In genomic region chr16:18451486-18452181, GRCm38 (mm10) we compare ENCODE assay signal across 7 mouse cellular contexts. TPM values are rescaled to one million over a fixed set of nuclear protein-coding genes. Genes with fewer than 3 reads are reported as not detected.
DNase-seq lines count a peak whose midpoint lies in the region; ATAC-seq and TF ChIP-seq lines count a peak whose summit lies in the region.

No protein-coding gene starts in this region.

- 0 out of 2 replicates have a peak, but pooled peaks have one; percentile 12 for ATAC-seq in lung, embryonic 14.5 days (ENCODE audit: insufficient read depth)
- ATAC-seq in erythroblast, adult 5-6 weeks (replicated peaks; ENCODE audit: low FRiP score, poor library complexity, severe bottlenecking): no peak

- peaks cover 9% of the 10 kb centered on the region; the same call in 1 of the 2 replicates for H3K4me1 ChIP-seq in lung, embryonic 14.5 days (ENCODE audit: insufficient read depth)

- no peaks in the 10 kb centered on the region for H3K9me3 ChIP-seq in lung, embryonic 14.5 days (ENCODE audit: low read depth, low read length)

- no peak for TF ChIP-seq CTCF in lung, embryonic 14.5 days (IDR thresholded peaks at IDR 0.05; ENCODE audit: low read depth)
- no peak for TF ChIP-seq CTCF in layer of hippocampus, adult 2 months (conservative IDR thresholded peaks at IDR 0.05)

- H3K9ac ChIP-seq in lung, embryonic 14.5 days: no peak overlapping the region

- H3K36me3 ChIP-seq in lung, embryonic 14.5 days (ENCODE audit: insufficient read depth): 0 out of 2 replicates have a peak, but pooled peaks cover under 1% of the 10 kb centered on the region

- DNase-seq in lung, embryonic 14.5 days: peak; percentile 25
- no peak for DNase-seq in lung, postnatal 25 days (ENCODE audit: low spot score)
- peak; percentile 61 to 73 for DNase-seq in cerebellum, postnatal 36 days
- peak; percentile 82 for DNase-seq in layer of hippocampus, adult 2 months (ENCODE audit: low spot score in 2 of 2)
- DNase-seq in right cerebral cortex, postnatal 14 days: peak; percentile 74
- DNase-seq in neural tube, embryonic 10.5 days (ENCODE audit: extremely low spot score, low spot score): no peak

- WGBS in lung, embryonic 14.5 days: 42% methylated on average over 9 of the region's 9 CpGs

- no peak overlapping the region for H3K4me2 ChIP-seq in lung, embryonic 14.5 days

- no peaks in the 10 kb centered on the region for H3K27me3 ChIP-seq in lung, embryonic 14.5 days (ENCODE audit: insufficient read depth, low read length)

- no peak overlapping the region for H3K4me3 ChIP-seq in lung, embryonic 14.5 days (ENCODE audit: low read depth, low read length)
- no peak overlapping the region for H3K4me3 ChIP-seq in layer of hippocampus, adult 2 months

- no peak overlapping the region for H3K27ac ChIP-seq in lung, embryonic 14.5 days (ENCODE audit: low read depth)
- peak overlapping the region; percentile 93 for H3K27ac ChIP-seq in layer of hippocampus, adult 2 months

RNA-seq across cellular contexts. Expression of gene Comt, which starts 25.0 kb away (rescaled TPM):
- 89.4 and 97.0 TPM in 2 replicates for polyA plus RNA-seq in lung, embryonic 14.5 days (2014; fragmentation: Nextera tagmentation; extraction: Ambion mirVana)
- 10 to 100 TPM; 74.6 to 75.1 TPM for total RNA-seq in layer of hippocampus, adult 2 months (2021)
- total RNA-seq in erythroblast, adult 5-6 weeks (2015; ENCODE audit: low replicate concordance): 27.9 and 29.9 TPM in 2 replicates
- total RNA-seq in erythroblast, adult 5-6 weeks (2017; ENCODE audit: low replicate concordance): 26.8 and 29.1 TPM in 2 replicates

RNA-seq across cellular contexts. Expression of gene Txnrd2, which starts 25.4 kb away (rescaled TPM):
- polyA plus RNA-seq in lung, embryonic 14.5 days (2014; fragmentation: Nextera tagmentation; extraction: Ambion mirVana): 18.7 and 21.5 TPM in 2 replicates
- total RNA-seq in layer of hippocampus, adult 2 months (2021): 10 to 100 TPM; 19.7 to 21.4 TPM
- 274 and 358 TPM in 2 replicates for total RNA-seq in erythroblast, adult 5-6 weeks (2015; ENCODE audit: low replicate concordance)
- 493 and 499 TPM in 2 replicates for total RNA-seq in erythroblast, adult 5-6 weeks (2017; ENCODE audit: low replicate concordance)

RNA-seq across cellular contexts. Expression of gene Gnb1l, which starts 46.9 kb away (rescaled TPM):
- 16.2 and 17.6 TPM in 2 replicates for polyA plus RNA-seq in lung, embryonic 14.5 days (2014; fragmentation: Nextera tagmentation; extraction: Ambion mirVana)
- 1 to 10 TPM; 5.8 to 6.0 TPM for total RNA-seq in layer of hippocampus, adult 2 months (2021)
- 2.3 and 10.6 TPM in 2 replicates for total RNA-seq in erythroblast, adult 5-6 weeks (2015; ENCODE audit: low replicate concordance)
- 0.94 and 5.6 TPM in 2 replicates for total RNA-seq in erythroblast, adult 5-6 weeks (2017; ENCODE audit: low replicate concordance)

RNA-seq across cellular contexts. Expression of gene Rtl10, which starts 47.1 kb away (rescaled TPM):
- polyA plus RNA-seq in lung, embryonic 14.5 days (2014; fragmentation: Nextera tagmentation; extraction: Ambion mirVana): 4.2 and 4.8 TPM in 2 replicates
- total RNA-seq in layer of hippocampus, adult 2 months (2021): 10 to 100 TPM in 1 of 2 experiments, 1 to 10 TPM in 1; 7.0 to 11.4 TPM
- total RNA-seq in erythroblast, adult 5-6 weeks (2015; ENCODE audit: low replicate concordance): 2.7 TPM in 1 of 2 replicates, not detected in the other
- 1.1 and 4.5 TPM in 2 replicates for total RNA-seq in erythroblast, adult 5-6 weeks (2017; ENCODE audit: low replicate concordance)

Comparison
In these comparisons a context has a peak if more than half of its experiments do, and no peak if none do; other contexts are left out.
1. DNase-seq: peak in lung, embryonic 14.5 days (single experiment), cerebellum, postnatal 36 days (2 of 2), layer of hippocampus, adult 2 months (2 of 2) and right cerebral cortex, postnatal 14 days (single experiment); none in lung, postnatal 25 days (single experiment) and neural tube, embryonic 10.5 days (single experiment).
2. RNA of gene Txnrd2, which starts 25.4 kb away (total RNA-seq): 274 to 499 TPM in erythroblast, adult 5-6 weeks; 19.7 to 21.4 TPM in layer of hippocampus, adult 2 months; every median in the first group is over 10 times any median in the second.